Mouse (Mus musculus) heart, adult 2 months (tissue): Measurements from ENCODE around the gene Kcnq1.
A peak's percentile ranks its signal among the peaks of the same experiment; 100 is the strongest.

ENCODE experiments used
- EP300 ChIP-seq: fragments of 200-500 bp; IDR thresholded peaks from 2 replicates; pipeline ENCODE4 v1.6.1; 2011; ENCODE audit warnings: low read depth, low read length, control low read depth; ENCODE audit not compliant: insufficient read depth
- POLR2A ChIP-seq: fragments of 200-500 bp; IDR thresholded peaks from 2 replicates; pipeline ENCODE4 v1.6.1; 2011; ENCODE audit warnings: mild to moderate bottlenecking, low read depth, low read length, control low read depth; ENCODE audit not compliant: insufficient read depth

- TF ChIP-seq EP300 (0 out of 2 replicates have a peak, but pooled peaks have one; percentile 46), POLR2A (peak; percentile 50)
Measured at GRCm38 (mm10) chr7:143473347-143474101, 367.4 kb downstream of the Kcnq1 start, which contains the start of gene Slc22a18.
